Mouse (Mus musculus): ENCODE data around the gene F2rl2. TPM values are rescaled to one million over a fixed set of nuclear protein-coding genes. Genes with fewer than 3 reads are reported as not detected.
A peak's percentile ranks its signal among the peaks of the same experiment; 100 is the strongest.

The F2rl2 gene
- 0.63 and 0.71 TPM in 2 replicates for polyA plus RNA-seq (2015; fragmentation: Nextera tagmentation; extraction: Ambion mirVana)

GRCm38 (mm10) chr13:95696654-95697163 lies at the start of gene F2rl2:
Gene F2rl2 (plus strand): TSS chr13:95696853.
- no peak for ATAC-seq
- 58% methylated on average over 4 of the region's 4 CpGs for WGBS
- Histone ChIP-seq H3K27me3 (no peaks in the 10 kb centered on the region), H3K4me2 (replicated peaks) (no peak within 1 kb of the TSS), H3K9me3 (no peaks in the 10 kb centered on the region), H3K9ac (replicated peaks) (no peak within 1 kb of the TSS), H3K4me3 (replicated peaks) (no peak within 1 kb of the TSS), H3K27ac (no peak within 1 kb of the TSS), H3K36me3 (no peaks in the 10 kb centered on the region), H3K4me1 (replicated peaks) (peaks cover 4% of the 10 kb centered on the region; the same call in 1 of the 2 replicates)

GRCm38 (mm10) chr13:95647248-95647647 lies 49.4 kb upstream of the F2rl2 start:
- no peaks in the 10 kb centered on the region for H3K9me3 ChIP-seq
- ATAC-seq: no peak
- H3K27ac ChIP-seq: no peak overlapping the region
- no peak overlapping the region for H3K9ac ChIP-seq (replicated peaks)
- no peak overlapping the region for H3K4me2 ChIP-seq (replicated peaks)
- no peaks in the 10 kb centered on the region for H3K27me3 ChIP-seq
- H3K36me3 ChIP-seq: 0 out of 2 replicates have a peak, but pooled peaks cover 8% of the 10 kb centered on the region
- no peaks in the 10 kb centered on the region; the same call in 1 of the 2 replicates for H3K4me1 ChIP-seq (replicated peaks)
- 81% methylated on average over 4 of the region's 4 CpGs for WGBS
- no peak overlapping the region for H3K4me3 ChIP-seq (replicated peaks)

- no peaks in the 10 kb centered on the region for H3K4me1 ChIP-seq (replicated peaks)
- ATAC-seq: no peak
- WGBS: 95% methylated on average over 3 of the region's 3 CpGs
Observed at GRCm38 (mm10) chr13:95649941-95650340, 46.7 kb upstream of the F2rl2 start.

GRCm38 (mm10) chr13:95651870-95652668 lies 44.6 kb upstream of the F2rl2 start:
- Histone ChIP-seq H3K27ac (no peak overlapping the region), H3K4me1 (replicated peaks) (0 out of 2 replicates have a peak, but pooled peaks cover 3% of the 10 kb centered on the region), H3K4me3 (replicated peaks) (no peak overlapping the region), H3K27me3 (no peaks in the 10 kb centered on the region), H3K36me3 (no peaks in the 10 kb centered on the region), H3K4me2 (replicated peaks) (no peak overlapping the region), H3K9ac (replicated peaks) (no peak overlapping the region), H3K9me3 (no peaks in the 10 kb centered on the region)
- 90% methylated on average over 7 of the region's 7 CpGs for WGBS
- ATAC-seq: no peak

More at GRCm38 (mm10) chr13:95649941-95650340, 46.7 kb upstream of the F2rl2 start:
- Histone ChIP-seq H3K9me3 (no peaks in the 10 kb centered on the region), H3K4me2 (replicated peaks) (no peak overlapping the region), H3K27ac (no peak overlapping the region), H3K4me3 (replicated peaks) (no peak overlapping the region), H3K36me3 (0 out of 2 replicates have a peak, but pooled peaks cover 8% of the 10 kb centered on the region), H3K27me3 (no peaks in the 10 kb centered on the region), H3K9ac (replicated peaks) (no peak overlapping the region)

- no peaks in the 10 kb centered on the region for H3K9me3 ChIP-seq
- 0 out of 2 replicates have a peak, but pooled peaks cover 3% of the 10 kb centered on the region for H3K4me1 ChIP-seq (replicated peaks)
- H3K36me3 ChIP-seq: 0 out of 2 replicates have a peak, but pooled peaks cover 6% of the 10 kb centered on the region
- no peak overlapping the region for H3K27ac ChIP-seq
- no peak overlapping the region for H3K4me3 ChIP-seq (replicated peaks)
- H3K9ac ChIP-seq (replicated peaks): no peak overlapping the region
- 92% methylated on average over 4 of the region's 4 CpGs for WGBS
- H3K27me3 ChIP-seq: no peaks in the 10 kb centered on the region
- H3K4me2 ChIP-seq (replicated peaks): no peak overlapping the region
- ATAC-seq: no peak
Observed at GRCm38 (mm10) chr13:95653696-95654095, 43.0 kb upstream of the F2rl2 start.

GRCm38 (mm10) chr13:95655284-95655683 lies 41.4 kb upstream of the F2rl2 start:
- 0 out of 2 replicates have a peak, but pooled peaks cover 3% of the 10 kb centered on the region for H3K4me1 ChIP-seq (replicated peaks)
- H3K4me3 ChIP-seq (replicated peaks): no peak overlapping the region
- no peak for ATAC-seq
- no peak overlapping the region for H3K27ac ChIP-seq
- WGBS: 65% methylated on average over 9 of the region's 9 CpGs
- no peaks in the 10 kb centered on the region for H3K9me3 ChIP-seq
- H3K36me3 ChIP-seq: peaks cover 14% of the 10 kb centered on the region; the same call in 1 of the 2 replicates
- H3K9ac ChIP-seq (replicated peaks): no peak overlapping the region
- H3K4me2 ChIP-seq (replicated peaks): no peak overlapping the region
- no peaks in the 10 kb centered on the region for H3K27me3 ChIP-seq

- peaks cover 14% of the 10 kb centered on the region; the same call in 1 of the 2 replicates for H3K36me3 ChIP-seq
- 0 out of 2 replicates have a peak, but pooled peaks cover 3% of the 10 kb centered on the region for H3K4me1 ChIP-seq (replicated peaks)
- no peak overlapping the region for H3K27ac ChIP-seq
- no peak overlapping the region for H3K4me2 ChIP-seq (replicated peaks)
- H3K27me3 ChIP-seq: no peaks in the 10 kb centered on the region
- no peak for ATAC-seq
- no peak overlapping the region for H3K9ac ChIP-seq (replicated peaks)
- 63% methylated on average over 9 of the region's 9 CpGs for WGBS
- no peak overlapping the region for H3K4me3 ChIP-seq (replicated peaks)
- no peaks in the 10 kb centered on the region for H3K9me3 ChIP-seq
Observed at GRCm38 (mm10) chr13:95657171-95657570, 39.5 kb upstream of the F2rl2 start.

GRCm38 (mm10) chr13:95659432-95659831 lies 37.2 kb upstream of the F2rl2 start:
- WGBS: 79% methylated on average over 7 of the region's 7 CpGs
- Histone ChIP-seq H3K4me3 (replicated peaks) (no peak overlapping the region), H3K36me3 (peaks cover 17% of the 10 kb centered on the region; the same call in 1 of the 2 replicates), H3K27me3 (no peaks in the 10 kb centered on the region), H3K4me2 (replicated peaks) (no peak overlapping the region), H3K4me1 (replicated peaks) (0 out of 2 replicates have a peak, but pooled peaks cover 3% of the 10 kb centered on the region), H3K9ac (replicated peaks) (no peak overlapping the region), H3K27ac (no peak overlapping the region), H3K9me3 (no peaks in the 10 kb centered on the region)
- ATAC-seq: no peak

GRCm38 (mm10) chr13:95663834-95664233 lies 32.8 kb upstream of the F2rl2 start:
- Histone ChIP-seq H3K27me3 (no peaks in the 10 kb centered on the region), H3K4me3 (replicated peaks) (no peak overlapping the region), H3K36me3 (peaks cover 28% of the 10 kb centered on the region; the same call in 1 of the 2 replicates), H3K9ac (replicated peaks) (no peak overlapping the region), H3K4me1 (replicated peaks) (no peaks in the 10 kb centered on the region), H3K4me2 (replicated peaks) (no peak overlapping the region), H3K9me3 (no peaks in the 10 kb centered on the region), H3K27ac (no peak overlapping the region)
- ATAC-seq: no peak
- 96% methylated on average over 4 of the region's 4 CpGs for WGBS

GRCm38 (mm10) chr13:95665644-95666356 lies 30.9 kb upstream of the F2rl2 start:
- WGBS: 80% methylated on average over 13 of the region's 13 CpGs
- Histone ChIP-seq H3K27ac (no peak overlapping the region), H3K4me1 (replicated peaks) (no peaks in the 10 kb centered on the region), H3K27me3 (no peaks in the 10 kb centered on the region), H3K4me3 (replicated peaks) (no peak overlapping the region), H3K4me2 (replicated peaks) (no peak overlapping the region), H3K36me3 (peaks cover 21% of the 10 kb centered on the region; the same call in 1 of the 2 replicates), H3K9ac (replicated peaks) (no peak overlapping the region), H3K9me3 (no peaks in the 10 kb centered on the region)
- no peak for ATAC-seq

GRCm38 (mm10) chr13:95667260-95667659 lies 29.4 kb upstream of the F2rl2 start:
- H3K9ac ChIP-seq (replicated peaks): no peak overlapping the region
- no peaks in the 10 kb centered on the region for H3K27me3 ChIP-seq
- H3K36me3 ChIP-seq: peaks cover 21% of the 10 kb centered on the region; the same call in 1 of the 2 replicates
- H3K9me3 ChIP-seq: no peaks in the 10 kb centered on the region
- H3K4me1 ChIP-seq (replicated peaks): no peaks in the 10 kb centered on the region
- H3K4me2 ChIP-seq (replicated peaks): no peak overlapping the region
- 25% methylated on average over 7 of the region's 7 CpGs for WGBS
- H3K4me3 ChIP-seq (replicated peaks): no peak overlapping the region
- ATAC-seq: 0 out of 2 replicates have a peak, but pooled peaks have one; percentile 53
- no peak overlapping the region for H3K27ac ChIP-seq

Measured in midbrain, embryonic 13.5 days (tissue).